Mouse (Mus musculus) small intestine, adult 2 months (tissue): ENCODE measurements around the gene Qk. TPM values are rescaled to one million over a fixed set of nuclear protein-coding genes. Genes with fewer than 3 reads are reported as not detected.

Source experiments
- H3K27ac ChIP-seq: fragments of 200-500 bp; 2 replicates; pipeline ENCODE4 v1.5.1; 2012; ENCODE audit warnings: low read depth, low read length, control low read depth, inconsistent platforms; ENCODE audit not compliant: insufficient read depth
- H3K27me3 ChIP-seq: fragments of 200-500 bp; 2 replicates; pipeline ENCODE4 v1.6.1; 2012; ENCODE audit warnings: mild to moderate bottlenecking, moderate library complexity, low read length, inconsistent platforms; ENCODE audit not compliant: control insufficient read depth, insufficient read depth
- H3K36me3 ChIP-seq: fragments of 200-500 bp; 2 replicates; pipeline ENCODE4 v1.6.1; 2012; ENCODE audit warnings: mild to moderate bottlenecking, low read length, control low read depth, inconsistent platforms; ENCODE audit not compliant: control insufficient read depth, insufficient read depth
- H3K4me1 ChIP-seq: fragments of 200-500 bp; 2 replicates; pipeline ENCODE4 v1.6.1; 2012; ENCODE audit warnings: low read length, inconsistent platforms, mixed read lengths; ENCODE audit not compliant: control insufficient read depth, insufficient read depth, insufficient read length
- H3K4me3 ChIP-seq: fragments of 200-500 bp; 2 replicates; pipeline ENCODE4 v1.5.1; 2012; ENCODE audit warnings: low read depth, mild to moderate bottlenecking, control low read depth, inconsistent platforms, low read length, moderate library complexity
- CTCF ChIP-seq: fragments of 200-500 bp; IDR thresholded peaks from 2 replicates; pipeline ENCODE4 v1.5.1; 2012; ENCODE audit warnings: low read depth, mild to moderate bottlenecking, control low read depth, inconsistent platforms, low read length, moderate library complexity, mixed read lengths; ENCODE audit not compliant: insufficient replicate concordance, insufficient read length; ENCODE audit errors: extremely low read depth
- POLR2A ChIP-seq: fragments of 200-500 bp; IDR thresholded peaks from 2 replicates; pipeline ENCODE4 v1.6.1; 2012; ENCODE audit warnings: low read depth, mild to moderate bottlenecking, control low read depth, inconsistent platforms, low read length, moderate library complexity
- WGBS: fragments of 180-500 bp; shearing (Covaris S2); methylation state at CpG from one replicate; pipeline ENCODE4 v1.1.7; 2018; 5-methylcytosine and 5-hydroxymethylcytosine counted together
- polyA plus RNA-seq: library from polyadenylated mRNA; depleted of rRNA; stranded (reverse); fragments of >200 nt; gene quantifications from 2 replicates; pipeline ENCODE4 v1.2.3, GENCODE M21; 2012

Gene Qk
- polyA plus RNA-seq, 1 experiment = 13.5 TPM

DNA sequence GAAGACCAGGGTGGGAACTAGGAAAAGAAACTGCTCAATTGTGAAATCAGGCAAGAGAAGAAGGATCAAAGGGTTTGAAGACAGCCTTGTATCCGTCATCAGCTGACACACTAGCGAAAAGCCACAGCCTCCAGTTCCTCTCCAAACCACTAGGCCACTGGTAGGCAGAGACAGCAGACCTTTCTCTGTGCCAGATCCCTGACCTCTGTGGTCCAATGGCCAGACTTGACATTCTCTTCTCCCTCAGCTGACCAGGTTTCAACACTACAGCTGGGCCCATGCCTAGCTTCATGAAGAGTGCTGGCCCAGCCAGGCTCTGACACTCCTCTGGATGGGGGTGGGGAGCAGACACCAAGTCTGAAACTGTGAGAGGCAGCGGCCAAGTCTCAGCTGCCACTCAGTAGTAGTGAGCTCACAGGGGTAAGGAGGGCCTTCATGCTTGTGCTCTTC is 7.0 kb upstream of the Qk start:
- no peaks in the 10 kb centered on the region; the same call in 1 of the 2 replicates for H3K4me1 ChIP-seq
- WGBS = 65% methylated on average over 3 of the region's 3 CpGs
- no peak overlapping the region for H3K4me3 ChIP-seq
- H3K27me3 ChIP-seq = no peaks in the 10 kb centered on the region
- no peaks in the 10 kb centered on the region for H3K36me3 ChIP-seq
- no peak overlapping the region for H3K27ac ChIP-seq
- TF ChIP-seq CTCF = no peak
- no peak for TF ChIP-seq POLR2A

DNA sequence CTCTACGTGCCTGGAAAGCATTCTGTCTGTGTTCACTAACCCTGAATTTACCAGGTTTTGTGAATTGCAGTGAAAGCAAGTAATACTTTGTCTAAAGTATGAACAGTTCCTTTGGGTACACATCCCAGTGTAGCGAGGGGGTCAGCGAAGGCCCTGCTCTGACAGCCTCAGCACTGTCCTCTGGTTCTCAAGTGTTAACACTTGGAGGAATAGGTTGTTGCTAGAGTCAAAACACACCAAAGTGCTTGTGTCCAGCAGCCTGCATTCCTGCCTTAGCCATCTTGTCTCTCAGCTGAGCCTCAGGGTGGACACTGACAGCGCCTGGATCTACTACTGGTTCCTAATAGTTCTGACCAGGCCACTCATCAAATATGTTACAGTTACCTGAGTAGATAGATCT is 6.3 kb upstream of the Qk start:
- no peaks in the 10 kb centered on the region for H3K27me3 ChIP-seq
- no peak overlapping the region for H3K27ac ChIP-seq
- H3K4me1 ChIP-seq = no peaks in the 10 kb centered on the region; the same call in 1 of the 2 replicates
- TF ChIP-seq POLR2A (no peak), CTCF (no peak)
- H3K36me3 ChIP-seq = no peaks in the 10 kb centered on the region
- WGBS = 94% methylated on average over 4 of the region's 4 CpGs
- H3K4me3 ChIP-seq = no peak overlapping the region

DNA sequence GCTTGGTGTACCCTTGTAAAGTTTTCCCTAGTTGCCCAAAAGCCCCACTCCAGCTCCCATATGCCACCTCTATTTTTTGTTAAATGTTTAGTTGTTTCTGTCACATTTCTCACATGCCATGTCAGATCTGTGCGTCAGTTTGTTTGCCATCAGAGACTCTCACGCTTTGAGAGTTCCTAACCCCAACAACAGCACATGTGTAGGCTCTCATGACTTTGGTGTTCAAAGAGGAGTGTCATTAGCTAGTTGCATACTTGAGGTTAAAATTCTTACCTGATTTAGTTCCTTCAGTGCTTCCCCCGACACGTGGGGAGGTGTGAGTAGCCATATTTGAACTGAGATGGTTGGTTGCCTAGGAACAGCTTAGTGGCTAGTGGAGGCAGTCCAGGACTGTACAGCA is 2.1 kb upstream of the Qk start:
- H3K27me3 ChIP-seq = peaks cover 26% of the 10 kb centered on the region
- 87% methylated on average over 4 of the region's 4 CpGs for WGBS

DNA sequence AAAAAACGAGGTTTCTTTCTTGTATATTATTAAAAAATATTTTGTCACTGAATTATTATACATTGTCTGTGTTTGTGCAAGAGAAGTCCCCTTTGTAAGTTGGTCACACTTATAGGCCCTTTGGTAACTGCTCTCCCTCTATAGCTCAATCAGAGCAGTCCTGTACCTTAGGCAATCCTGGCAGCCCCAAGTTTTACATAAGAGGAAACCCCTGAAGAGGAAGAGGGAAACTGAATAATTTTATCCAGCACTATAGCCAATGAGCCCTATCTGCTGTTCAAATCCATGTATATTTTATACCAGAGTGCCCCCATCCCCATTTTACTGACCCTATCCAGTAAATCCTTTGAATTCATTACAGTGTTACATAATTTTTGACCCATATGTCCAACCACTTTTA is 1.4 kb upstream of the Qk start:
- no peak overlapping the region for H3K27ac ChIP-seq
- WGBS = 55% methylated on average over 1 of the region's 1 CpGs
- H3K4me1 ChIP-seq = no peaks in the 10 kb centered on the region; the same call in 1 of the 2 replicates
- H3K4me3 ChIP-seq = no peak overlapping the region
- H3K27me3 ChIP-seq = peaks cover 26% of the 10 kb centered on the region
- H3K36me3 ChIP-seq = no peaks in the 10 kb centered on the region
- TF ChIP-seq POLR2A (no peak), CTCF (no peak)

More for the DNA sequence above, 2.1 kb upstream of the Qk start:
- no peaks in the 10 kb centered on the region for H3K36me3 ChIP-seq
- TF ChIP-seq CTCF (no peak), POLR2A (no peak)
- no peak overlapping the region for H3K27ac ChIP-seq
- no peaks in the 10 kb centered on the region; the same call in none of the 2 replicates for H3K4me1 ChIP-seq
- H3K4me3 ChIP-seq = no peak overlapping the region

DNA sequence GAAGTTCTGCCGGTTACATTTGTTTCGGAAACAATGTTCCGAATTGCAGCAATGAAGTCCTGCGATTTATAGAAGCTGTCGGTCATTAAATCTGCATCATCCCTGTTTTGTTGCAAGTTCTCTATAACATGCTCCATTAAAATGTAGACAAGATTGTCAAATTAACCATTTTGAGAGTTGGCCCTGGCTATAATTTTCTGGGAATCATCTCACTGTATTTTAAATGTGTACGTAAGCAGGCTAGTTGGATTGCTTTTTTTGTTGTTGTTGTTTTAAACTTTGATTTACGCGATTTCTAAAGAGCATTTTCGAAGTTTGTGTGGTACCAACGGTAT is 769 bp upstream of the Qk start:
- Histone ChIP-seq H3K4me3 (peak overlapping the region; percentile 77), H3K36me3 (no peaks in the 10 kb centered on the region), H3K27me3 (peaks cover 26% of the 10 kb centered on the region), H3K4me1 (no peaks in the 10 kb centered on the region; the same call in 1 of the 2 replicates), H3K27ac (peak overlapping the region; percentile 84; the same call in 1 of the 2 replicates)
- TF ChIP-seq POLR2A = no peak
- TF ChIP-seq CTCF = no peak
- WGBS = 37% methylated on average over 10 of the region's 10 CpGs

DNA sequence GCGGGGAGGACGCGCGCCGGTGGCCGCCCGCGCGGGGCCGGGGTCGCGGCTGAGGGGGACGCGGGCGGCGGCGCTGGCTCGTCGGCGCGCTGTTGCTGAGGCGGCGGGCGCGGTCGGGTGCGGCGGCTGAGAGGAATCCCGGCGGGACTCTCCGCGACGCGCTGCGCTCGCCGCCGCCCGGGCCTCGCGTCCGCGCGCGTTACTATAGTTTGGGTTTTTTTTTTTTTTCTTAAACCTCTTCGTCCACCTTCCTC is 296 bp downstream of the Qk start:
- whole genome bisulfite sequencing = 5% methylated on average over 41 of the region's 46 CpGs

DNA sequence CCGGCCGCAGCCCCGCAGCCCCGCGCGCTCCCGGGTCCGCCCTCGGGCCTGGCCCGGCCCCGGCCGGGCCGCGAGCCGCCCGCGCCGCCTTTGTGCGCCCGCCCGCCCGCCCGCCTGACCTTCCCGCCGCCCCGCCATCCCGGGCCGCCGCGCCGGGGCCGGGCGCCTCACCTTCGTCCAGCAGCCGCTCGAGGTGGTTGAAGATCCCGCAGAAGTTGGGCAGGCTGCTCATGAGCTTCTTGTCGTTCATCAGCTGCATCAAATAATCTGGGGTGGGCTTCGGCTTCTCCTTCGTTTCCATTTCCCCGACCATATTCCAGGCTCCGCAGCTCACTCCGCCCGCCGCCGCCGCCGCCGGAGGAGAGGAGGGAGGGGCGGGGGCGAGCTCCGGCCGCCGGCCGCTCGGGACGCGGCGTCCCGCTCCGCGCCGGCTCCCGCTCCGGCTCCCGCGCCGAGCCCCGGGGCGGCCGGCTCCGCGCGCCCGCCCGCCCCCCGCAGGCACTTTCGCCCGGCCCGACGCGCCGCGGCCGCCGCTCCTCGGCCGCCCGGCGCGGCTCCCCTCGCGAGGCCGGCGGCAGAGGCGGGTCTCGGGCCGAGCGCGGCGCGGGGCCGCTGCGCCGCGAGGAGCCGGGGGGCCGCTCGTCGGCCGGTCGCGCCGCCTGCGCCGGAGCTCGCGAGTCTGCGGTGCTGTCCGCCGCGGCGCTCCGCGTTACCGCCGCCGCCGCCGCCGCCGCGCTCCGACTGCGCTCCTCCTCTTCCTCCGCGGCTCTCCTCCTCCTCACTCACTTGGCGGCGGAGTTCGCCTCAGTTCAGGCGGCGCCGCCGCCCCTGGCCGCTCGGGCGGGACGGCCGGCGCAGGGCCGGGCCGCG is 858 bp downstream of the Qk start:
- WGBS = 10% methylated on average over 138 of the region's 153 CpGs
- peak overlapping the region; percentile 84; the same call in 1 of the 2 replicates for H3K27ac ChIP-seq
- H3K4me1 ChIP-seq = no peaks in the 10 kb centered on the region; the same call in 1 of the 2 replicates
- H3K27me3 ChIP-seq = peaks cover 29% of the 10 kb centered on the region
- H3K4me3 ChIP-seq = peak overlapping the region; percentile 98
- TF ChIP-seq POLR2A (no peak; the same call in 1 of the 2 replicates), CTCF (no peak)
- no peaks in the 10 kb centered on the region for H3K36me3 ChIP-seq

More for the DNA sequence above, 296 bp downstream of the Qk start:
- peak overlapping the region; percentile 84; the same call in 1 of the 2 replicates for H3K27ac ChIP-seq
- no peaks in the 10 kb centered on the region for H3K36me3 ChIP-seq
- H3K27me3 ChIP-seq = peaks cover 26% of the 10 kb centered on the region
- H3K4me1 ChIP-seq = no peaks in the 10 kb centered on the region; the same call in 1 of the 2 replicates
- TF ChIP-seq CTCF (no peak), POLR2A (no peak)
- peak overlapping the region; percentile 64 for H3K4me3 ChIP-seq
